Mouse (Mus musculus): ENCODE measurements around the gene Asxl1. TPM values are rescaled to one million over a fixed set of nuclear protein-coding genes. Genes with fewer than 3 reads are reported as not detected.

Asxl1 gene
- polyA plus RNA-seq, 1 experiment, result 31.7 TPM

DNA sequence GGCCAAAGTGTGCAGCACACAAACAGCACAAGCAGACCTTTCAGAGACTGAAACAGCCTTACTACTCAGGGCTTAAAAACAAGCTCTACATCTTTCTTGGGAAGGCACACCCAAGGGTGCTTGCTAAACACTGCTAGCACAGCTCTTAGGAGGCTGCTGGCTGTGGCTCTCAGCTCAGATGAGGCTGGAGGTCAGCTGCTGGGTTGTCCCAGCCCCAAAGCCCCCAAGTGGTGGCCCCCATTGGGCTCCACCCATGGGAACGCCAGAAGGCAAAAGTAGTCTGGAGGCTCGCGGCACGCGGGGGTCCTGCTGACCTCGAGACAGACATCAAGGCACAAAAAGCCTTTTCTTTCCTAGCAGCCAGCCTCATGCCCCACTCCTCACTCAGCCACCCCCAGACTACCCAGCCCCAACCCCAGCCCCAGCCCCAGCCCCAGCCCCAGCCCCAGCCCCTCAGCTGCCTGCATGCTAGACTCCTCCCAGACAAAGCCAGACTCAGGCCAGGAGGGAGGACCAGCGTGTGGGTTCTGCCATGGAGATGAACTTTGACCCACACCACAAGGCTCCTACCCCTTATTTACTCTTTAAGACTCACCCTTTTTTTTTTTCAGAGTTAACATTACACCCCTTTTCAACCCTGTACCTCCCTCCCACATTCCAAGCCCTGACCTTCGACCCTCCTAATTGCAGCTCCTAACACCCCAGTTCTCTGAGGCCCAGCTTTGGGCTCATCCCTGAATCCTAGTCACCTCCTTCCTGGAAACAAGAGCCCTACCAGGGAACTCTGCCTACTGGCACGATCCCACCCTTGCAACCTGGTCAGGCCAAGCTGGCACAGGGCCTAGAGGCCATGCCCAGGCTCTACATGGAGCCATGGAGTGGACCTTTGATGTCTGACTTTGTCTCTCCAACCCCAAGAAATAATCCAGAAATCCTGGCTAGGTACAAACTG, 89.5 kb downstream of the Asxl1 start:
- H3K4me3 ChIP-seq (ENCODE audit: insufficient read depth, low read length), result no peak overlapping the region
- TF ChIP-seq POLR2A (IDR thresholded peaks at IDR 0.05; ENCODE audit: borderline replicate concordance, low read depth, low read length) (no peak), CTCF (IDR thresholded peaks at IDR 0.05; ENCODE audit: low read depth, low read length) (no peak)
- H3K4me1 ChIP-seq (ENCODE audit: control insufficient read depth, insufficient read depth, low read length), result no peaks in the 10 kb centered on the region; the same call in 1 of the 2 replicates
- no peak overlapping the region for H3K27ac ChIP-seq (ENCODE audit: insufficient read depth, low read depth, low read length)

DNA sequence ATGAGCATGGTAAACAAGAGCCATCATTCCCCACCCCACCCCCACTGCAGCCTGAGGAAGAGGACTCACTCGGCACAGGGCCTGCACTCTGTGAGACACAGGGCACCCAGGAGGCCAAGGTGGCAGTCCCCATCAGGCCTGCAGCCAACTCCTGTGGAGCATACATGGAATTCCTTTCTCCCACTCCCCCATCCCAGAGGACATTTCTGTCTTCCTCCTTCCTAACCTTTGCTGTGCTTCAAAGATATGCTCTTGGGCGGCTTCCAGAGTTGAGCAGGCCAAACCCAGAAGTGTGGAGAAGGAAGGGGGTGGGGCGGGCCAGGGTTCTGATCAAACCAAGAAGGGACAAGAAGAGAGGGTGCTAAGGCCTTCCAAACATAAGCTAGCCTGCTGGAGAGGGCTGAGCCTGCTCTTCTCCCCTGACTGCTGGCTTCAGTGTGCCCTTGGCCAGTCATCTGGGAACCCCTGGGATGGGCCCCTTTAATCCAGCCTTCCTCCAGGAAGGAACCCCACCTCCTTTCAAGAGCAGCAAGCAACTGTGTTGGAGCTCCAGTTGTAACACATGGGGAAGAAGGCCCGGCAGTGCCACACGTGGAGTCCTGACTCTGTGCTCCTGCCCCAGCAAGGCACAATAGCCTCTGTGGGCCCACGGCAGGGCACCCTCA, 91.1 kb downstream of the Asxl1 start:
- Histone ChIP-seq H3K4me1 (ENCODE audit: control insufficient read depth, insufficient read depth, low read length) (no peaks in the 10 kb centered on the region; the same call in 1 of the 2 replicates), H3K27ac (ENCODE audit: insufficient read depth, low read depth, low read length) (no peak overlapping the region), H3K4me3 (ENCODE audit: insufficient read depth, low read length) (no peak overlapping the region)
- TF ChIP-seq POLR2A (IDR thresholded peaks at IDR 0.05; ENCODE audit: borderline replicate concordance, low read depth, low read length), result no peak
- no peak for TF ChIP-seq CTCF (IDR thresholded peaks at IDR 0.05; ENCODE audit: low read depth, low read length)

DNA sequence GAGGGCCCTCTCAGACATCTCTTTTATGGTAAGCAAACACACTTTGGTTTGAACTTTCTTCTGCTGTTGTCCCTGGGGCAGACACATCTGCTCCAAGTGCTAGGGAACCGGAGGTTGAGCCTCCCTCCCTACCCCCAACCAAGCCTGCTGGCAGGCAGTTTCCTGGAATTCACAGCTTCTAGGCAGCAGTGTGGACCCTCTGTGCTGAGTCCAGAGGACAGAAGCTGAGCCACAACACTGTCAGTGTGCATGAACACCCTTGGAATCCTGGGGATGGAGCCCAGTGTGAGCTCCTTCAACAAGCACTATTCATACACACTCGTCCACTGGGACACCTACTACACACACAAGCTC, 91.7 kb downstream of the Asxl1 start:
- Histone ChIP-seq H3K4me3 (ENCODE audit: insufficient read depth, low read length) (no peak overlapping the region), H3K4me1 (ENCODE audit: control insufficient read depth, insufficient read depth, low read length) (no peaks in the 10 kb centered on the region; the same call in 1 of the 2 replicates), H3K27ac (ENCODE audit: insufficient read depth, low read depth, low read length) (no peak overlapping the region)
- TF ChIP-seq CTCF (IDR thresholded peaks at IDR 0.05; ENCODE audit: low read depth, low read length) (no peak), POLR2A (IDR thresholded peaks at IDR 0.05; ENCODE audit: borderline replicate concordance, low read depth, low read length) (no peak)

DNA sequence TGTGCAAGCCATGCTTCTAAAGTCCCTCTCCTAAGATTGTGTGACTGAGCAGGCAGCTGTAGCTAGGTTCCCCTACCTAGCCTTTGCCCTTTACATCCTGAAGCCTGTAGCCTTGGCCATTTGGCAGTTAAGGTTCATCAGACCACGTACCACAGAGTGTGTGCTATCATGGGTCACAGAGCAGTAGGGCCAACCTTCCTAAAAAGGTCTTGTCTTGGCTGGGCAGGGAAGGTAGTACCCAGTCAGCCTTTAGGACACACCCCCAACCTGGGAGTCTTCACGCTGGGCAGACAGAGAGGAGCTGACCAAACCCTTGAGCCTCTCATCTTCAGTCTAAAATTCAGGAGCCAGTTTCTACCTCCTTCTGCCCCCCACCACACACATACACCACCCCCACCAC, 95.1 kb downstream of the Asxl1 start:
- TF ChIP-seq CTCF (IDR thresholded peaks at IDR 0.05; ENCODE audit: low read depth, low read length) (no peak), POLR2A (IDR thresholded peaks at IDR 0.05; ENCODE audit: borderline replicate concordance, low read depth, low read length) (no peak)
- no peak overlapping the region for H3K4me3 ChIP-seq (ENCODE audit: insufficient read depth, low read length)
- H3K4me1 ChIP-seq (ENCODE audit: control insufficient read depth, insufficient read depth, low read length), result no peaks in the 10 kb centered on the region; the same call in 1 of the 2 replicates
- no peak overlapping the region for H3K27ac ChIP-seq (ENCODE audit: insufficient read depth, low read depth, low read length)

DNA sequence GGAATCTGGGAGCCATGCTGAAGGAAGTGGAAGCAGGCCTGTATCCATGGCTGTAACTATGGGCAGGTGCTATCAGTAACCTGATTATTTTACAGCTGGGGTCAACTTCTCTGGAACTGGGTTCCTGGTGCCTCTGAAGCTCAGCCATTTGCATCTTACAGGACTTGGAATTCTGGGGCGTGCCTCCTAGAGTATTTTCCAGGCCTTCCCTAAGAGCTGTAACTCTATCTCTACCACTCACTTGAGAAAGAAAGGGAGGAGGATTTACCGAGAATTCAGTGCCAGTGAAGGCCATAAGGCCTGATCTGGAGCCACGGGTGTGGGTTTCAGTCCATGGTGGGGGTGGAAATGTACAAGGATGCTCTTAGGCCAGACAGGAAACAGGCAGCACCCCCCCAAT, 95.6 kb downstream of the Asxl1 start:
- Histone ChIP-seq H3K4me3 (ENCODE audit: insufficient read depth, low read length) (no peak overlapping the region), H3K27ac (ENCODE audit: insufficient read depth, low read depth, low read length) (no peak overlapping the region), H3K4me1 (ENCODE audit: control insufficient read depth, insufficient read depth, low read length) (no peaks in the 10 kb centered on the region; the same call in 1 of the 2 replicates)
- no peak for TF ChIP-seq POLR2A (IDR thresholded peaks at IDR 0.05; ENCODE audit: borderline replicate concordance, low read depth, low read length)
- no peak for TF ChIP-seq CTCF (IDR thresholded peaks at IDR 0.05; ENCODE audit: low read depth, low read length)

DNA sequence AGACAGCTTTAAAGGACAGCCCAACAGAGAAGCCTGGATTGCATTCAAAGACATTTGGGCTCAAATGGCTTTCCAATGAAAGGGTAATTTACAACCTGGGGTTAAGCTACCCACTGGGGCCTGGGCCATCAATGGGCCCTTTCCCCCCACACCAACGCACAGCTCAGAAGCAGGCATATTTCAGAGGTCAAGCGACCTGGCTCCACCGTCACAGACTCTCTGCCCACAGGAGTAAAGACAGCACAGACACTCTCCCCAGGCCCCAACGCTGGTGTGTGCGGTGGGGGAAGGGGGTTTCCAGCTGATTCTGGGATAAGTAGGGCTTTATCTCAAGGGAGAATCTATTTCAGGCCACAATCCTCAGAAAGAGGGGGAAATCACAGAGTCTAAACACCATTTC, 97.1 kb downstream of the Asxl1 start:
- no peak overlapping the region for H3K27ac ChIP-seq (ENCODE audit: insufficient read depth, low read depth, low read length)
- TF ChIP-seq POLR2A (IDR thresholded peaks at IDR 0.05; ENCODE audit: borderline replicate concordance, low read depth, low read length), result no peak
- TF ChIP-seq CTCF (IDR thresholded peaks at IDR 0.05; ENCODE audit: low read depth, low read length), result no peak
- 0 out of 2 replicates have a peak, but pooled peaks cover 3% of the 10 kb centered on the region for H3K4me1 ChIP-seq (ENCODE audit: control insufficient read depth, insufficient read depth, low read length)
- H3K4me3 ChIP-seq (ENCODE audit: insufficient read depth, low read length), result no peak overlapping the region

DNA sequence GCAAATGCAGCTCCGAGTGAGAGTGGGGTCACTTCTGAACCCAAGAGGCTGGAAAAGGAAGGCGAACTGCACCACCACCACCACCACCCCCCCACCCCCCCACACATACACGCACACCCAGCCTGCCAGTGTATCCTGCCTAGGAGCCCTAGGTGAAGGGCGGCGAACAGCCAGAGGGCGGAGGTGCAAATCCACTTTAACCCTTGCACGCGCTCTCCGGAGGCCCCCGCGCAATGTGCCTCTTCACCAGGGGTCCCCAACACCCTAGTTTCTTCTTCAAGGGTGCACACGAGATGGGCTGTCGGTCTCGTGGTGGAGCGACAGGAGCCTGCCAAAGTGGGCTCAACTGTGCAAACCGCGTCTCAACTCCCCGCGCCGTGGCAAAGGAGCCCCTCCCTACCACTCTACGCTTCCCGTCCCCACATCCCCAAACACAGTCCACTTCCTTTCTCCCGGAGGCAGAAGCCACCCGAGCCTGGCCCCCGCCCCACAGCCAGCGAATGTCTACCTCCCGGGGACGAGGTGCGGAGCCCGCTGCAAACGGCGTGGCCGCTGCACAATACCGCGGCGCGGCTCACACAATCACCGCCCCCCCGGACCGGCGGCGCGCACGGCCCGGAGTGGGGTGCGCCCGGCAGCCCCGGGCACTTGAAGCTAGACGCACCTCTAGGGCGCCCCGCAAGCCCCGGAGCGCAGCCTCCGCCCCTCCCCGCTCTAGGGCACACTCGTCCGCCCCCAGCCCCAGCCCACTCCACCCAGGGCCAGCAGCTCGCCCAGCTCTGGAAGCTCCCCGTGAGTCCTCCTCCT, 98.0 kb downstream of the Asxl1 start:
- H3K4me3 ChIP-seq (ENCODE audit: insufficient read depth, low read length), result peak overlapping the region; percentile 75
- TF ChIP-seq POLR2A (IDR thresholded peaks at IDR 0.05; ENCODE audit: borderline replicate concordance, low read depth, low read length), result no peak
- TF ChIP-seq CTCF (IDR thresholded peaks at IDR 0.05; ENCODE audit: low read depth, low read length), result no peak
- H3K27ac ChIP-seq (ENCODE audit: insufficient read depth, low read depth, low read length), result no peak overlapping the region
- H3K4me1 ChIP-seq (ENCODE audit: control insufficient read depth, insufficient read depth, low read length), result 0 out of 2 replicates have a peak, but pooled peaks cover 3% of the 10 kb centered on the region

DNA sequence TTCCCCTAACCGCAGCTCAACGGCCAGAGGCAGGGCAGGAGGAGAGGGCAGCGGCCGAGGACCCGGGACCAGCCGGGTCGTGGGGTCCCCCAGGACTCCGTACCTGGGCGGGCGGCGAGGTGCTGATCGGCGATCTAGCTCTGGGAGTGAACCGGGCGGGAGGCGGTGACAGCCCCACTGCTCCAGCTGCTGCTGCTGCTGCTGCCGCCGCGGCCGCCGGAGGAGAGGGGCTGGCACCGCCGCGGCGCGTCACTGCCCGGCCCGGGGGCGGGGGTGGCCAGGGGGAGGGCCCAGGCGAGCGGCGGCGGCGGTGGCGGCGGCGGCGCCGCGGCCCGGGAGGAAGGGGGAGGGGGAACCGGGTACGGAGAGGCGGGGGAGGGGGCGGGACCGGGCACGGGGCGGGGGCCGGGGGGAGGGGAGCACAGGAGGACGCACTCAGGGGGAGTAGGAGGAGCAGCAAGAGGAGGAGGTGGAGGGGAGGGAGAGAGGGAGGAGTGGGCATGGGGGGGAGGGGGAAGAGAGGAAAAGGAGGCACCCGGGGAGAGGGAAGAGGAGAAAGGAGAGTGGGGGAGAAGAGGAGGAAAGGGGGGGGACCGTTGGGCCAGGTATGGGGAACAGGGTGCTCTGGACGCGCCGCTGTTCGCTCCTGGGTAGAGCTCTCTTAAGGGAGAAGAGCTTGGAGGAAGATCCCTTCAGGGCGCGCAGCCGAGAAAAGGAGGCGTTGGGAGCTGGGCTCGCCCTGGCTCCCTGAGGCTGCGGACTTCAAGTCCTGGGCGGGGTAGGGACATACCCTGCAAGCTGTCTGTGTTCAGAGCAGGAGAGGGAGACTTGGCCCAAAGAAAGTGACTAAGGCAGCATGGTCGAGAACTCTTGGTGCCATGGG, 98.9 kb downstream of the Asxl1 start:
- no peak overlapping the region for H3K27ac ChIP-seq (ENCODE audit: insufficient read depth, low read depth, low read length)
- H3K4me1 ChIP-seq (ENCODE audit: control insufficient read depth, insufficient read depth, low read length), result 0 out of 2 replicates have a peak, but pooled peaks cover 3% of the 10 kb centered on the region
- peak overlapping the region; percentile 75 for H3K4me3 ChIP-seq (ENCODE audit: insufficient read depth, low read length)
- no peak for TF ChIP-seq POLR2A (IDR thresholded peaks at IDR 0.05; ENCODE audit: borderline replicate concordance, low read depth, low read length)
- TF ChIP-seq CTCF (IDR thresholded peaks at IDR 0.05; ENCODE audit: low read depth, low read length), result no peak

Data from bone marrow macrophage, adult 2 months (primary cell).